Mouse (Mus musculus): Measurements from ENCODE around the gene Ccdc125.

Gene Ccdc125

GRCm38 (mm10) chr13:100669291-100670022 is at the start of gene Ccdc125:
Ccdc125 (plus strand) TSS chr13:100669717.
- peak; percentile 24 to 32 for DNase-seq

DNA sequence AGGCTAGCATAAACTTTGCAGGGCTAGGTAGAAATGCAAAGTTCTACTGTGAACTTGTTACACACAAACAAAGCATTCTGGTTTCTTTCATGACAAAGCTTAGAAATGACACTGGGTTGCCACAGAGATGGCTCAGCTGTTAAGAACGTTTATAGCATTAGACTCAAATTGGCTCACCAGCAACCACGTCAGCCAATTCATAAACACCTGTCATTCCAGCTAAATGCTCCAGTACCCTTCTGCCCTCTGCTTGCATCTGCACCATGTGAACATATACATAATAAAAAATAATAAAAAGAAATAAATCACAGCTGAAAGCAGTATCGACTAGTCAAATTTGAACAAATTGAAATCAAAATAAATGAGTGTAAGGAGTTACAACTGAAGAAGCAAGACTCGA is 47.3 kb upstream of the Ccdc125 start:
- DNase-seq, result no peak

DNA sequence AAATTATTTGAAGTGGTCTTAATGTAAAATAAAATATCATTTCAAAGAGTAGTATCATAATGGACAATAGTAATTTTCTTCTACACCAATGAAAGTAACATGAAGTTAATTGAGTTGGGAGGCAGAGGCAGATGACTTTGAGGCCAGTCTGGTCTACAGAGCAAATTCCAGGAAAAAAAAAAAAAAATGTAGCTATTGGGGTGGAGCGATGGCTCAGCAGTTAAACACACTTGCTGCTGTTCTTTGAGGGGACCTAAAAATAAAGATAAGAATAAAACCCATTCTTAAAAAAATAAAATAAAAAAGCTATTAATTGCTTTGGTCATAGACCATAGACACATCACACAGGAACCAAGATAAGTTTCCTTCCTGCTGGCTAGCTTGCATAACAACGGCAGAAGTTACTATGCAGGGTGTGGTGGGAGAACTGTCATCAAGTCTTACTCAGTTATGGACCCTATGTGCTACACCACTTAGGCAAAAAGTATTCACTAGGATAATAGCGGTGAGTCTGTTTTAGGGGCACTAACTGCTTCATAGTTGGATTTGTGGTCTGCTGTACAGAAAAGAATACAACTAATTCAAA is 35.3 kb upstream of the Ccdc125 start:
- DNase-seq, result no peak

GRCm38 (mm10) chr13:100642471-100643209 is 26.9 kb upstream of the Ccdc125 start:
- no peak for DNase-seq

GRCm38 (mm10) chr13:100648223-100648622 is 21.3 kb upstream of the Ccdc125 start:
- DNase-seq, result no peak

DNA sequence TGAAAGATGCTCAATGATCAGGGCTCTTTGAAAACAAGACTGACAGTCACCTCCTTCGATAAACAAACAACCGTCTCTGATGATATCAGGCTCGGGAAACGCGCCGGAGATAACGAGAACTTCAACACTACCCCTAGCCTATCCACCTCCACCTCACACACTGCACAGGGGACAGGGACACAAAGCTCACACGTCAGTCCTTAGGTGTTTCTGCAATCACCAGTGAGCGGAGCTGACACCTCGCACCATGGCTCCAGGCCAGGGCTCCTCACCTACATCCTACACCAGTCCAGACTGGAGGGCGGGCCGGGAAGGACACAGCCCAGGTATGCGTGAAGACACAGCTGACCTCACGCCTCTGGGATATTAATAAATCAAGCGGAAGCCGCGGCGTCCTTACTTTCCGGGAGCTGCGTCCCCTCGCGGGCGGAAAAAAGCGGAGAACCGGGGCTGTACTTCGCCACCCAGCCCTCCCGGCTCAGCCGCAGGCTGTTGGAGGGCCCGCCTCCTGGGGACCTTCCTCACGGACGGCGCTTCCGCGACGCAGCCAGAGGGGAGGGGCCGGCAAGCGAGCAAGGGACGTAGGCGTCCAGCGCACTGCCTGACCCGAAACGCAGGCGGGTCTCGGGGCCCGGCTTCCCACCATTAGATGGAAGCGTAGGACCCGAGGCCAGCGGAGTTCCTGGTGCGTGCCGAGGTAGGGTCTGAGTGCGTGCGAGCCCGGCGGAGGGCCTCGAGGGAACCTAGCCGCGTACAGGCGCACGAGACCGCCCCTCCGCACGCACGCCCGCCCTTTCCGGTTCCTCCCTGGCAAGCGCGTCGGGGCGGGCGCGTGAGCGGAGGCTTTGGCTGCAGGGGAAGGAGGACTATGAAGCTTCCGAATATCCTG is 18.7 kb upstream of the Ccdc125 start, which contains the start of the genes Ak6 and Rad17:
Gene Ak6, plus strand, starts transcription at position 430 of the 889 bp plus-strand sequence.
Gene Rad17, minus strand, starts transcription at position 502 of the 889 bp plus-strand sequence.
- DNase-seq, result peak; percentile 92 to 94

DNA sequence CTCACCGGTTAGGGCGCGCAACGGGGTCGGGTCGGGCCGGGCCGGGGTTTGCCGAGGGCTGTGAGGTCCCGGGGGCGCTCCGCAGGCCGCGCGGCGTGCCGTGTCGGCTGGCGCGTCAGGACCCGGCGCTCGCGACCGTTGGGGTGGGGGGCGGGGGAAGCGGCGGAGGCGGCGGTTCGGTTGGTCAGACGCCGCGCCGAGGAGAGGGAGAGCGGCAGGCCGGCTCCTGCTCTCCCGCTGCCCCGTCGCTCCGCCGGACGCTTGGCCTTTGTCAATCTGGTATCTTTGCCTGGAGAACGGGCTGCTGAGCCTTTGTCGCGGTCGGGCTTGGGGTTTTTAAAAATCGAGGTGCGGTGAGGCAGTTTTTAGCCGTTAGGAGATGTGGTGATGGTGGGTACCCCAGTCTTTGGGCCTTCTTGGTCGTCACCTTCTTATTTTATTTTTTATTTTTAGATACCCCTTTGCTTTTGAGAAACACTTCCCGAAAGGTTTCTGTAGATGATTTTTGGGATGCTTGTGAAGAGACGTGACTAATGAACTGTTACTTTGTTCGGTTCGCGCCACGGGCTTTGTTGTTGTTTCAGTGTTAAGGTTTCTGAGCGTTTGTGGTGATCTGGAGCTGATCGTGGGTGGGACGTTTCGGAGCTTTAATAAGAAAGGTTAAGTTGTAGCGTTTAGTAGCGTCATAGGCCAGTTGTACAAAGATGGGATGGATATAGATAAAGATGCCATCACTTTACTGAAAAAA is 17.9 kb upstream of the Ccdc125 start, which contains the start of gene Taf9:
Gene Taf9, plus strand, starts transcription at position 141 of the 748 bp plus-strand sequence.
- no peak for DNase-seq

GRCm38 (mm10) chr13:100658091-100658490 is 11.4 kb upstream of the Ccdc125 start:
- no peak for DNase-seq

DNA sequence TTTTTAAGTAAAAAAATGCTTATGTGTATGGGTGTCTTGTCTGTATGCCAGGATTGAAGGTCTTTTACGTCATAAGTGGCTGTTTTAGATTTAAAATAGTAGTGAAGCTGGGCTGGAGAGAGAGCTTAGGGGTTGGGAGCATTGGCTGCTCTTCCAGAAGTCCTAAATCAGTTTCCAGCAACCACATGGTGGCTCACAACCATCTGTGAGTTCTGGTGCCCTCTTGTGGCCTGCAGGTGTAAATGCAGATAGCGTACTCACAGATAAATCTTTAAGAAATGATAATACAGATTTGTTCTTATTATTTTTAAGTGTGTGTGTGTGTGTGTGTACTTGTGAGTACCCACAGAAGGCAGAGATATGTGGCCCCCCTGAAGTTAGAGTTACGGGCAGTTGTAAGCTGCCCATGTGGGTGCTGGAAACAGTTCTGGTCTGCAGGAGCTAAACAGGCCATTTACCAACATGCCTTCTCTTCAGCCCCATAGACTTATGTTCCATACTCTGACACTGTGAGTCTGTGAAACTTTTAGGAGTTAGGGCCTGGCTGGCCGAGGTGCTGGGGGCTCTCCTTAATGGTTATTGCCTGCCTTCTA is 9.6 kb upstream of the Ccdc125 start:
- DNase-seq, result peak; percentile 44

DNA sequence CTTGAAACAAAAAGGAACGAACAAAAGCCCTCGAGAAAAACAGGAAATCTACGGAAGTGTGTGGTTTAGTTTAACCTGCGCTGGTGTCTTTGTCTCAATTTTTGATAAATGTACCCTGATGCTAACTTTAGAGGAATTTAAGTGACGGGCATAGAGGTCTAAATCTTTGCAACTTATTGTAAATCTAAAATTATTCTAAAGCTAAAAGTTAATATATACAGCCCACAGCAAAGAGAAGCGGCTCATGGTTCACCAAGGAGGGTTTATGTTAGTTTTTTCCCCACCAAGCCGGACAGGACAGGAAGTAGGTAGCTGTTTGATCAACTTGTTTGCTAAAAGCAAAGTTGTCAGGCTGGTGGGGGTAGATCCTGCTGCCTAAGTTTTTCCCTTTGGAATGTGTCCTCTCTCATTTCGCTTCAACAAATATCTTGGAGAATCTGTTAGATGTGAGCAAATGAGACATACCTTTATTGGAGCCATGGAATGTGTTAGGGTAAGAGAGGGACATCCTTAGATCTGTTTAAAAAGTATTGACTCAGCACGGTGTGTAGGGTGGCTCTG is 744 bp downstream of the Ccdc125 start:
- DNase-seq, result no peak

DNA sequence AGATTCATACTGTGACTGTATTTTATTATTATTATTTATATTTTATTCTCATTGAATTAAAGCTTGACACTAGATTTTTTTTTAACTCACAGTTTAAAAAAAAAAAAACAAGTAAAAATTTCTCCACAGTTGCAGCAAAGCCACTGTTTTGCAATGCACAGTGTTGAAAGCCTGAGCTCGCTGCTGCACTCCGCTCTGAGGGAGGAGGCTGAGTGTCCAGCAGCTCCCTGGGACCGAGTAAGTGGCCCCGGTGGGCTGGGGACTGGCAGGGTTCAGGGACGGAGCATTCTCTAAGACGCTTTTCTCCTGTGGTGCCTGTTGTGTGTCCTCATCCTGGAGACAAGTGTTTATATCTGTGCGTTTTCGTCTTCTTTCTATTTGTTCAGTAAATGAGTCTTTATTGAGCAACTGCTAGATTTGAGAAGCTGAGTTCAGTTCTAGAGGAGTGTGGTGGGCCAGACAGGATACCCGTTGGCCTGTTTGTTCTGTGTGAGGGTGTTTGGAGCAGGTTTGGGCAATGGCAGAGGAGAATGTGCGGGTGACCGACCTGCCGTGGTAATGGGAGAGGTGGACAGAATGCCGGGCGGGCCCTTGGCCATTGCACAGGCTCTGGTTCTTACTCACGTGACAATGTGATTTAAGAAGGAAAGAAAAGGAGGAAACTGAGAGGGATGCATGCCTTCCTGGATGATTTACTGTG is 6.6 kb downstream of the Ccdc125 start:
- peak; percentile 10 to 11 for DNase-seq

DNA sequence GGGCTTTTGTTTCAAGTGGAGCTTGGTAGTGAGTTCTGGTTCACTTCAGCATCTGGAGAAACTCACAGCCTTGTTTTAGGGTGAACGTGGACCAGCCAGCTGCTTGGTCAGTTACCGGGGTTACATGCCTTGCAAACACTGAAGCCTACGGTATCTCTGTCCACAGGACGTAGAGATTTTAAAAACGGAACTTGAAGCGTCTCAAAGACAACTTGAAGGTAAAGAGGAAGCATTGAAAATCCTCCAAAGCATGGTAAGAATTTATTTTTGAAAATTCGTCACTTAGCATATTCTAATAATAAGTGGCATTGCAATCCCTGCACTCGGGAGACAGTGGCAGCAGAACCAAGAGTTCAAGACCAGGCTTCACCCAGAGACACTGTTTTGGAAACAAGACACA is 12.1 kb downstream of the Ccdc125 start:
- DNase-seq, result no peak

- no peak for DNase-seq
Measured at GRCm38 (mm10) chr13:100682837-100683236, 13.3 kb downstream of the Ccdc125 start.

DNA sequence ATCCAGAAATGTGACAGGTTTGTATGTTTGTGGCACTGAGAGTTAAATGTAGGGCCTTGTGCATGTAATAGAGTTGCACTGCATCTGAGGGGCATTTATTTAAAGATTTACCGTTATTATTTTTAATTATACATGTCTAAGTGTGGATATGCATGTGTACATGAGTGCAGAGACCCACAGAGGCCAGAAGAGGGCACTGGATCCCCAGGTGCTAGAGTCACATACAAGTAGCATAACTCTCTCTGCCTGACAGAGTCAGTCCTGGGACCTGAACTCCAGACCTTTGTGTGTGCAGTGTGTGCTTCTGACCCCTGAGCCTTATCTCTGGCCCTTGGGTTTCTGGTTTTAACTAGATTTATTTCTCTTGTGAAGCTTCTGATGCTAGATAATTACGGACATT is 14.8 kb downstream of the Ccdc125 start:
- no peak for DNase-seq

- DNase-seq, result no peak
Measured at GRCm38 (mm10) chr13:100687513-100687912, 18.0 kb downstream of the Ccdc125 start.

GRCm38 (mm10) chr13:100697541-100697940 is 28.0 kb downstream of the Ccdc125 start:
- DNase-seq, result no peak

DNA sequence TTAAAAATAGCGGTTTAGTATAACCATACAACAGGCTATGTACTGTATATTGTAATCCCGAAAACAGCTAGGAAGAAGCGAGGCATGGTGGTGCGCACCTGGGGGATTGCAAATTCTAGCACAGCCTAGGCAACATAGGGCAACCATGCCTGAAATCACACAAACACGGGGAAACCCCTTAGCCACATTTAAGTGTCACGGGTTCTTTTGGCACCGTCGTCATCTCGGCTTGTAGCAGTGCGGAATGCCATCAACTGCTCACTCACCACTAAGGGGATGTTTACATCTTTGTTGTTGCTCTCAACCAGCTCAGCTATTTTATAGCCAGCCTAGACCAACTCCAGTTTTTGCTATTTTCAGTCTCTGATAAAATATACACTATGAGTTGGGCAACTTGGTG is 29.3 kb downstream of the Ccdc125 start:
- no peak for DNase-seq

DNA sequence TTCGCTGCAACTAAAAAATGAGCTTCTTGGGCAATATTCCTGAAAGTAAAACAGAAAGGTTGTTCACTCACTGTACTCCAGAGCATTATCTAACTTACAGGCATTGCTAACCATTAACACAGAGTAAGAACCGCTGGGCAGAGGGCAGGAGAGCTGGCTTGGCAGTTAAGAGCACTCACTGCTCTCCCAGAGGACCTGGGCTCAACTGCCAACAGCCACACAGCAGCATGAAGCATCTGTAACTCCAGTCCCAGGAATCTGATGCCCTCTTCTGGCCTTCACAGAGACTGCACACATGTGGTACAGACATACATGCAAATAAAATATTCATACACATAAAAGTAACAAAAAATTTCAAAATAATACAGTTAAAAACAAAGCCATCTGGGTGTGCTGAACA is 34.0 kb downstream of the Ccdc125 start:
- DNase-seq, result no peak

GRCm38 (mm10) chr13:100706206-100706605 is 36.7 kb downstream of the Ccdc125 start:
- DNase-seq, result no peak

- no peak for DNase-seq
Measured at GRCm38 (mm10) chr13:100715467-100715866, 46.0 kb downstream of the Ccdc125 start.
